Mouse (Mus musculus): ENCODE measurements around the gene Bgn.

Bgn gene

GRCm38 (mm10) chrX:73483484-73483810, at the start of gene Bgn:
TSS of gene Bgn (plus strand) at chrX:73483602.
- DNase-seq, result peak; percentile 44

DNA sequence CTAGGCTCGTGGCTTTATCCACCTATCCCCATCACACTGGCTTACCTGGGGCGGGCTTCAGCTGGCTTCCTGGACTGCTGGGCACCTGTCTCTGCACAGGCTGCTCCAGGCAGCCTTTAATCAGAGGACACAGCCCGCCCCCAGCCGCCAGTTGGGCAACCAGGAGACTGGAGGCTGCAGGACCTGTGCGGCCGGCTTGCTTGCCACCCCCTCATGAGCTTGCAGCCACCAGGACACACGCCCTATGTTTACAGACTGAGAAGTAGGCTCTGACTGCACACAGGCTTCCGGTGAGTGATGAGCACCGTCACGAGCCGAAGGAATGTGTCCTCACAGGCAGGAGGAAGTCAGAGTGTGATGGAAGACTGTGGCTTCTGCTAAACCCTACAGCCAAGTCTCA, 48.1 kb upstream of the Bgn start, which contains the start of gene Trex2:
Trex2 (minus strand) TSS at position 93 of the 400 bp plus-strand sequence.
- no peak for DNase-seq

DNA sequence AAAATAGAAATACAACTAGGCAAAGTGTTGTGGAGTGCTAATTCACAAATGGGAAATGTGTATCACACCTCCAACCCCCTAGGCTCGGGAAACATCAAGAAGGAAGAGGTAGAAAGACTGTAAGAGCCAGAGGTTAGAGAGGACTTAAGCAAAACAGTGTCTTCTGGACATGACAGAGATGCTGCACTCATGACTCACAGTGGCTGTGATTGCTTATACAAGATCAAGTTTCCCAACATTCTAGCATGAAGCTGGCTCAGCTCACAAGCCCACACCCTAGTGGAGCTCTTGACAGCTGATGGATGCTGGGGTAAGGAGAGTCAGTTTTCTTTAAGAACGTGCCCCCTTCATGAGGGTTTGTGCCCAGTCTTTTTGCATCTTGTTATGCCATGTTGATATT, 42.0 kb upstream of the Bgn start:
- no peak for DNase-seq

- peak; percentile 77 for DNase-seq
Measured at GRCm38 (mm10) chrX:73451949-73452348, 31.5 kb upstream of the Bgn start.

DNA sequence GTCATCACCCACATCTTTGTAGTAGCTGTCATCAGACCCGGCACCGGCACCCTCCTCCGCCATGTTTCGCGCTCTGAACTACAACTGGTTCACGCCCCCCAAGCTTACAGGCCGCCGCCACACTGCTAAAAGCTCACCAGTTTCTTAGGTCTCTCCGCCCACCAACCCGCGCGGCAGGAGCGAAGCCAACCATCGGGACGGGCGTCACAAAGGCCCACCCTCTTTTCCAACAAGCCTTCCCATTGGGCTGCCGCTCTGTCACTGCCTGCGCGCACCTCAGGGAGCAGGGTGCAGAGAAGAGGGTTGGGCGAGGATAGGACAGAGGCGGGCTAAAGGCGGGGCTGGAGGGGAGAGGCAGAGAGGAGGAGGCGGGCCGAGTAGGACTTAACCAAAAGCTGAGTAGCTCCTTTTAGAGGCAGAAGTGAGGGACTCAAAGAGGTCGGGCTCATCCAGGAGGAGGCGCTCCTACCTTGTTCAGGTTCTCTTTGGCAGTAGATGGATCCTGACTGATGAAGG, 24.5 kb upstream of the Bgn start, which contains the start of gene Haus7:
Haus7 (minus strand) TSS at position 168 of the 516 bp plus-strand sequence.
- DNase-seq, result peak; percentile 87

- DNase-seq, result no peak
Measured at GRCm38 (mm10) chrX:73460792-73461191, 22.6 kb upstream of the Bgn start.

- peak; percentile 49 for DNase-seq
Measured at GRCm38 (mm10) chrX:73465483-73466186, 17.8 kb upstream of the Bgn start.

DNA sequence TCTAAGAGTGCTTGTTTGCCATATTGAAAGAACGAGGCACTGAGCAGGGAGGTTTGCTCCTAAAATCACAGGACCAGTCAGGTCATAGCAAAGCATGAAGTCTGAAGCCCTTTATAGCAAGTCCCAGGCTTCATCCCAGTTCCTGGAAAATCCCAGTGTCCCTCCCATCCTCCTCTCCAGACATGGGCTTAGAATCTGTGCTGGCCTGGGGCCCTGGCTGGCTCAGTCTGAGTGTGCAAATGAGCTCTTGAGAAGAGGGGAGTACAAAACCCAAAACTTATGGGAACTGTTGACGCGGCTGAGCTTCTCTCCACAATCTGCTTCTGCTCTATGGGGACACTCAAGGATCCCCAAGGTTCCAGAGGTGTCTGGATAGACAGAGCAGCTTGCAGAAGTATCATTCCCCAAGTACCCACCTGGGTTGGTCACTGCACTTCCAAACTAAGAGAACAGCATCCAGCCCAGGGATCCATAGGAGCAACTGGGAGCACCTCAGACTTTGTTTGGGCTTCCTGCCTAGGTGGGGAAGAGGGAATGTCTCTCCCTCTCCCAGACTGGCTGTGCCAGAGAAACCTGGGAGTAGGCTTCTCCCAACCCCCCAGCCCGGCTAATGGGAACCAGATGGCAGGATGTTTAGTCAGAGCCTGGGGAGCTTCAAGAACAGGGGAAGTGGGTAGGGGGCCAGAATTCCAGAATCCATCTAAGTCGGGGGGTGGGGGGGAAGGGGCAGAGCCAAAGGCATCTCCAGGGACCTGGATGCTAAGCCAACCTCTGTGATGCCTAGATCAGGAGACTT, 15.8 kb upstream of the Bgn start:
- no peak for DNase-seq

GRCm38 (mm10) chrX:73468330-73468729, 15.1 kb upstream of the Bgn start:
- no peak for DNase-seq

GRCm38 (mm10) chrX:73468752-73469151, 14.7 kb upstream of the Bgn start:
- no peak for DNase-seq

DNA sequence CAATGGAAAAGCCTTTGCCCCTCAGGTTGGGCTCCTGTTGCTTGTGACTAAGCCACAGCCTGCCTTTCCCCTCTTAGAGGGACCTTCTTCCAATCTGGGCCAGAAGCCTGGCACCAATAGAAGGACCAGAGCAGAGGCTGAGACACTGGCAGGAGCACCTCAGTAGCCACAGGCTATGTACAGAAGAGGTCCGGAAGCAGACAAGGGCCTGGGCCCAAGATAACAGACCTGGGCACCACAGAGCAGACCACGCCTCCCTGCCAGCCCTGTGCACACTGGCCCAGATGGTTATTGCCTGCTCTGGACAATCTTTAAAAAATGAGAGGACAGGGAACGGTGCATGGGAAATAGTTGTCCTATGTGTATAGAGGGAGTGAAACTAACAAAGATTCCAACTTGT, 11.6 kb upstream of the Bgn start:
- DNase-seq, result no peak

DNA sequence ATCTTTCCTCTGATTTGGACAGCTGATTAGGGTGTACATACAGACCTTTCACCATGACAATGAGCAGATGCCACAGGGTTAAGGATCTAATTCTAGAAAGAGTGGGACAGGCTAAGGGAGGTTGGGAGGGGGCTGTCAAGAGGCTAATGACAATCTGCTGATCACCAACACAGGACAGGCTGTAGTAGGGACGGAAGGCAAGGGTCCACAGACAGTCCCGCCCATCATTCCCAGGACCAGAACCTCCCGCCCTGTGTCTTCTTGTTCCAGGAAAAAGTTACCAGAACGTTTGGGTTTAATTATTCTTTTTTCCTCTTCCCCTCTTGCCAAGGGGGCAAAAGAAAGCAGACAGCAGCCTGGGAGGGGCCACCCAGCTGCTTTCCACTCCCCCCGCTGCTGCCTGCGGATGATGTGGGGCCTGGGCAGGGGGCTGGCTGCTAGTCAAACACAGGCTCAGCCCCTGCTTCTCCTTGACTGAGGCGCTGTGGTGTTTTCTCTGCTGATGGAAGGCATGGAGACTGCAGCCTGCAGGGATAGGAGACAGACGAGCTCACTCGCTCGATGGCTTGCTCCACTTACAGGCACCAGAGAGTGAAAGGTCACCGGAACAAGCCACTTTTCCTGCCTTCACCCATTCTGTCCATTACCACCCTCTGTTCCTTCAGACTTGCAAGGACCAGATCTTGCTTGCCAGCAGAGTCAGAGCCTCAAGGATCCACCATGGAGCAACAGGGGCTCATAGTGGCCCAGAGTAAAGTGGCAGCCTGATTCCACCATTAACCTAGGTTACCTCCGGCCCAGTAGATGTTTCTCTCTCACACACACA, 8.8 kb upstream of the Bgn start:
- DNase-seq, result peak; percentile 37

DNA sequence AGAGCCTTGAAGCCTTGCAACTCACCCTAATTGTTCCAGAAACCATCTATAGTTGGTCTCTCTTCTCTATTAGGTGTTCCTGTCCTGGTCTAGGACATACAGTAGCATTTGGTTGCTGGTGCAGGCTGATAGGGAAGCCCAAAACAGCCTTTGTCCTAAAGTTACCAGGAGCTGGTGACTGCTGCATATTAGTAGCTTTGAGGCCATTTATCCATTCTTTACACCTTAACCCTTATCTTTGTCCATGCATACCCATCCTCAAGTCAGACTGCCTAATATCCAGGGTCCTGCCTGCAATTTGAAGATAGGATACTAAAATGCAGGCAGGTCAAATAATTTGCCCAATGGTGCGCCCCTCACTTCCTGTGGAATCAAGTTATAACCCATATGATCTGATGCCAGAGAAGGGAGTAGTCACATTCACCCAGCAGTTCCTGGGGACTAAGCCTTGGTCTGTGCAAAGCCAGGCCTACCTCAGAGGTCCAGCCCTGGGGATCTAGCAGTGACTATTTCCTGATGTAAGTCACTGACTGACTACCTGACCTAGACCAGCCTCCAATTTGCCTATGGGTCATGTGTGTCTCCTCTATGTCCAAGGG, 7.6 kb upstream of the Bgn start:
- DNase-seq, result no peak

- peak; percentile 65 for DNase-seq
Measured at GRCm38 (mm10) chrX:73476621-73477020, 6.8 kb upstream of the Bgn start.

DNA sequence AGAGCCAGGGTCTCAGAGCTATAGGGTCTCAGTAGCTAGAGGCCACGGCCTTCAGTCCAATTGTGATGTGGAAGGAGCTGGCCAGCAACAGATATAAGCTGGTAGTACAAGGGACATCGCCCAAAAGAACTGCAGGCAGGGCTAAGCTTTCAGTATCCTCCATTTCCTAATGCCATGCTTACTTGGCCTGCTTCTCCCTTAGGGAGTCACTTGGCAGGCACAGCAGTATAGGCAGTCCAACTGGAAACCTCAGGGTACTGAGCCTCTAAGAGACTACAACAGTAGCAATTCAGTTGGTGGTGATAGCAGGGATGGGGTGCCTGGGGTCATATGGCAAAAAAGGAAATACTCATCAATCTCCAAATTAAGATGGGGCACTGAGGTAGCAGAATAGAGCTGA, 5.9 kb upstream of the Bgn start:
- no peak for DNase-seq

- no peak for DNase-seq
Measured at GRCm38 (mm10) chrX:73479656-73480055, 3.7 kb upstream of the Bgn start.

GRCm38 (mm10) chrX:73480334-73480733, 3.1 kb upstream of the Bgn start:
- no peak for DNase-seq

- DNase-seq, result no peak
Measured at GRCm38 (mm10) chrX:73482643-73483483, 539 bp upstream of the Bgn start.

DNA sequence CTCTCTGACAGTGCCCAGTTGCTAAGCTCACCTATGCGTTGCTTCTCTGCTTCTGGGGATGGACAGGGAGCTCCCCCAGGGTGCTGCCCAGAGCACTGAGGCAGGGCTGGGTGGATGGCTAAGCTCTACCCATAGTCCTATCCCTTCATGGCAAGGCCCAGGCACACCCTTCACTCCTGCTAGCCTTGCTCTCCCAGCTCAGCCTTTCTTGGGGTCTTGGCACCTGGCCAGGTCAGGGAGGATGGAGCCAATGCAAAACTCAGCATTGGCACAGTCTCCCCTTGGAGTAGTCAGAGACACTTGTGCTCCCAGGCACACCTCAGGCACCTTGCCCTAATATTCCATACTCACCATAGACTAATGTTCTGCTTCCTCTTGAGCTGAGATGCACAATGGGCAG, 674 bp downstream of the Bgn start:
- DNase-seq, result peak; percentile 30

- no peak for DNase-seq
Measured at GRCm38 (mm10) chrX:73484870-73485269, 1.5 kb downstream of the Bgn start.

DNA sequence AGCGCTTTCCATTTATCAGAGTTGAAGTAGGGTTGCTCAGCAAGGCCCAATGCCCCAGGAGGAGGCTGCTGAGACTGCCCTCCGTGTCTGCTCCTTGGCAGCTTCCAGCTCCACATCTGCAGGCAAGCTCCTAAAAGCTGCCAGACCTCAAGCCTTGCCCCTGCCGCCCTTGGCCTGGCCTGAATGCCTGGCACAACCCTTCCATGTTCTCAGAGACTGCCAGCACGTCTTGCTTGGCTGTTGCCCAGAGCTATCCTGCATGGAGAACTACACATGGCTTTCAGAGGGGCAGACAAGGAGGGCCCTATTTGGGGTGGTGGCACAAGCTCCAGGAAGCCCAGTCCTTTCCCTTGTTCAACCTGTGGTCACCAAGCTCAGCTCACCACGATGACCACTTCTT, 3.5 kb downstream of the Bgn start:
- no peak for DNase-seq

GRCm38 (mm10) chrX:73490186-73490585, 6.8 kb downstream of the Bgn start:
- no peak for DNase-seq

All from lung, postnatal 14 days (tissue).